Mouse (Mus musculus) heart, postnatal 0 days (tissue): ENCODE results near the gene Slc9a9.

Experiments used
- CTCF ChIP-seq: IDR thresholded peaks from 2 replicates; pipeline ENCODE4 v1.5.1; 2016; ENCODE audit warnings: antibody characterized with exemption, control low read depth, low read depth
- EP300 ChIP-seq: IDR thresholded peaks from 2 replicates; pipeline ENCODE4 v1.6.1; 2016; ENCODE audit warnings: antibody characterized with exemption, low read depth

DNA sequence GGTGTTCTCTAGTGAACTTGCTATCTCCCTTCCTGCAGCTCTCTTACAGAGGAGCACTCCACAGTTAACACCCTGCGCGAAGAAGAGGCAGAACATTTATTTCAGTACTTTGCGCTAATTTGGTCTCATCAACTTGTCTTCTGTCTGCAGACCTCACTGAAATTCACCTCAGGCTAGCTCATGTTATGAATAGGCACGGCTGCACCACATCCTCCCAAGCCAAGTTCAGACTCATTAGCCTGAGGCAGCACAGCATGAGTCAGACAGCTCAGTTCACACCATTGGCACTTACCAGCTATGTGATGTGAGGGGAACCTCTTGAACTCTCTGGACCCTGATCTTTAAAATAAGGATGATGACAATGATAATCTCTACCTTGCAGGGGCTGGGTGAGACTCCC, 482.0 kb downstream of the Slc9a9 start:
- no peak for TF ChIP-seq EP300
- no peak for TF ChIP-seq CTCF
